ENCODE assay signal across 8 mouse cellular contexts in genomic region chr12:113074329-113075062, GRCm38 (mm10). TPM values are rescaled to one million over a fixed set of nuclear protein-coding genes. Genes with fewer than 3 reads are reported as not detected.
DNase-seq lines count a peak whose midpoint lies in the region; ATAC-seq and TF ChIP-seq lines count a peak whose summit lies in the region.

Gene Tex22, plus strand, starts transcription at chr12:113074502.

- WGBS in heart, embryonic 11.5 days (ENCODE audit: insufficient replicate concordance) = 5% methylated on average over 32 of the region's 32 CpGs
- WGBS in kidney, embryonic 16.5 days = 2% methylated on average over 32 of the region's 32 CpGs

- H3K27me3 ChIP-seq in erythroblast, embryonic 14.5 days (ENCODE audit: control insufficient read depth) = peaks cover 2% of the 10 kb centered on the region; the same call in 1 of the 2 replicates
- H3K27me3 ChIP-seq in heart, embryonic 11.5 days (ENCODE audit: control insufficient read depth, insufficient read depth, low read length) = no peaks in the 10 kb centered on the region
- no peaks in the 10 kb centered on the region for H3K27me3 ChIP-seq in kidney, embryonic 16.5 days (ENCODE audit: insufficient read depth, low read length)

- peaks cover 25% of the 10 kb centered on the region for H3K4me1 ChIP-seq in erythroblast, embryonic 14.5 days (ENCODE audit: control insufficient read depth)
- peaks cover 16% of the 10 kb centered on the region for H3K4me1 ChIP-seq in heart, embryonic 11.5 days (ENCODE audit: control insufficient read depth, insufficient read depth, low read length)
- H3K4me1 ChIP-seq in kidney, embryonic 16.5 days (ENCODE audit: insufficient read depth, low read length) = peaks cover 20% of the 10 kb centered on the region

- DNase-seq in 416B (ENCODE audit: low read depth) (peak; percentile 80), liver (peak; percentile 83)
- DNase-seq in brain, embryonic 14.5 days (ENCODE audit: low read depth) = peak; percentile 96
- peak; percentile 80 to 81 for DNase-seq in spleen, postnatal 36 days (ENCODE audit: low spot score in 2 of 2)

- peak within 1 kb of the TSS; percentile 77 for H3K9ac ChIP-seq in heart, embryonic 11.5 days (ENCODE audit: low read depth, low read length)
- H3K9ac ChIP-seq in kidney, embryonic 16.5 days (replicated peaks; ENCODE audit: low read length) = peak within 1 kb of the TSS; percentile 79

- H3K9me3 ChIP-seq in erythroblast, embryonic 14.5 days (ENCODE audit: control insufficient read depth, low read length) = no peaks in the 10 kb centered on the region
- H3K9me3 ChIP-seq in heart, embryonic 11.5 days (replicated peaks; ENCODE audit: control insufficient read depth, low read length) = no peaks in the 10 kb centered on the region
- no peaks in the 10 kb centered on the region for H3K9me3 ChIP-seq in kidney, embryonic 16.5 days (ENCODE audit: low read length)

- 0 out of 2 replicates have a peak, but pooled peaks have one; percentile 0 for TF ChIP-seq CTCF in brain, embryonic 14.5 days (IDR thresholded peaks at IDR 0.05; ENCODE audit: borderline replicate concordance, extremely low read depth, insufficient read depth, insufficient read length)

- ATAC-seq in heart, embryonic 11.5 days (replicated peaks; ENCODE audit: insufficient number of reproducible peaks, low FRiP score, low TSS enrichment) = peak; percentile 88
- peak; percentile 94 for ATAC-seq in kidney, embryonic 16.5 days (ENCODE audit: low FRiP score, low TSS enrichment)
- peak; percentile 41 for ATAC-seq in monocyte, adult 5-6 weeks (replicated peaks; ENCODE audit: insufficient number of reproducible peaks, low FRiP score, low TSS enrichment, poor library complexity, severe bottlenecking)

- H3K36me3 ChIP-seq in erythroblast, embryonic 14.5 days (ENCODE audit: control insufficient read depth) = peaks cover 27% of the 10 kb centered on the region
- 0 out of 2 replicates have a peak, but pooled peaks cover 4% of the 10 kb centered on the region for H3K36me3 ChIP-seq in heart, embryonic 11.5 days (ENCODE audit: control insufficient read depth, insufficient read depth, low read length)
- peaks cover 16% of the 10 kb centered on the region for H3K36me3 ChIP-seq in kidney, embryonic 16.5 days (ENCODE audit: insufficient read depth, low read length)

- peak; percentile 37; the same call in 1 of the 2 replicates for TF ChIP-seq POLR2A in brain, embryonic 14.5 days (IDR thresholded peaks at IDR 0.05; ENCODE audit: borderline replicate concordance, extremely low read depth, insufficient read depth, insufficient read length, poor library complexity, severe bottlenecking)

- H3K27ac ChIP-seq in heart, embryonic 11.5 days (ENCODE audit: low read depth, low read length) = peak within 1 kb of the TSS; percentile 82
- H3K27ac ChIP-seq in kidney, embryonic 16.5 days (ENCODE audit: low read length) = peak within 1 kb of the TSS; percentile 91

- peak within 1 kb of the TSS; percentile 65 for H3K4me3 ChIP-seq in erythroblast, embryonic 14.5 days (replicated peaks)
- H3K4me3 ChIP-seq in heart, embryonic 11.5 days (ENCODE audit: low read depth, low read length) = peak within 1 kb of the TSS; percentile 51
- peak within 1 kb of the TSS; percentile 53 for H3K4me3 ChIP-seq in kidney, embryonic 16.5 days (ENCODE audit: low read length)

- H3K4me2 ChIP-seq in heart, embryonic 11.5 days = peak within 1 kb of the TSS; percentile 93
- peak within 1 kb of the TSS; percentile 93 for H3K4me2 ChIP-seq in kidney, embryonic 16.5 days (replicated peaks; ENCODE audit: low read depth, low read length)

RNA-seq across cellular contexts. Expression of gene Tex22, which starts in this region (rescaled TPM):
- 0.14 and 0.34 TPM in 2 replicates for polyA plus RNA-seq in brain, embryonic 14.5 days (2012; rRNA removed)
- not detected in 2 replicates for polyA plus RNA-seq in erythroblast, embryonic 14.5 days (2012)
- polyA plus RNA-seq in heart, embryonic 11.5 days (2014; fragmentation: Nextera tagmentation; extraction: Ambion mirVana) = 0.16 TPM in 1 of 2 replicates, not detected in the other
- not detected in 2 replicates for polyA plus RNA-seq in kidney, embryonic 16.5 days (2015; fragmentation: Nextera tagmentation; extraction: Ambion mirVana)
- 0.39 TPM in 1 of 3 replicates, not detected in the others for total RNA-seq in monocyte, adult 5-6 weeks (2017)

Comparison
In these comparisons a context has a peak if more than half of its experiments do, and no peak if none do; other contexts are left out.
1. Peak in every context shown above with its lines: DNase-seq, ATAC-seq, H3K4me3 ChIP-seq and H3K27ac ChIP-seq.
2. Peak in DNase-seq in brain, embryonic 14.5 days; RNA of the gene not detected or under 1 TPM.
3. Peak in ATAC-seq, H3K4me3 ChIP-seq, H3K27ac ChIP-seq, H3K9ac ChIP-seq and H3K4me2 ChIP-seq in heart, embryonic 11.5 days; RNA of the gene not detected or under 1 TPM.
4. Peak in ATAC-seq, H3K4me3 ChIP-seq, H3K27ac ChIP-seq, H3K9ac ChIP-seq and H3K4me2 ChIP-seq in kidney, embryonic 16.5 days; RNA of the gene not detected or under 1 TPM.
5. Peak in ATAC-seq in monocyte, adult 5-6 weeks; RNA of the gene not detected or under 1 TPM.
6. ATAC-seq: peak in every context shown above with its lines; median percentile 94 in kidney, embryonic 16.5 days; 88 in heart, embryonic 11.5 days; 41 in monocyte, adult 5-6 weeks.